Mouse (Mus musculus) liver, adult 2 months (tissue): ENCODE data around the gene Samd4b.

Experiments
- CTCF ChIP-seq: fragments of 200-500 bp; IDR thresholded peaks from 2 replicates; pipeline ENCODE4 v1.5.1; 2011; ENCODE audit warnings: low read depth, low read length, control low read depth
- POLR2A ChIP-seq: fragments of 200-500 bp; IDR thresholded peaks from 2 replicates; pipeline ENCODE4 v1.6.1; 2011; ENCODE audit warnings: low read length, control low read depth; ENCODE audit not compliant: insufficient read depth; ENCODE audit errors: extremely low read depth

DNA sequence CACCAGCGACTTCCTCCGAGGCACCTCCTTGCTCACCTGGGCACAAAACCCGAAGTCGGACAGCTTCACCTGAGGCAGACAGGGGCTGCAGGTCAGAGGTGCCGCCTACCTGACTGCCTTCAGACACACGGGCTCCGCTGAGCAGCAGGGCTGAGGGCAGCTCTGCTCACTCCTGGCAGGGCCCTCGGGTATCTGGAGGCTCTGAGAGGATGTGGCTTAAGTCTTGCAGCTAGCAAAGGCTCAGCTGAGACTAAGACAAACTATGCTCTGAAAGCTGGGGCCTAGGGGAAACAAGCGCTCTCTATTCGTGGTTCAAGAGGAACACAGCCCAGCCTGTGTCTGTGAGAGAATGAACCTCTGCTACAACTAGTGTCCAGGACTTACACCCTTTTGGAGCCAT, 37.1 kb downstream of the Samd4b start:
- TF ChIP-seq CTCF (no peak), POLR2A (no peak)
